Mouse (Mus musculus): ENCODE results near the gene Cela3a. TPM values are rescaled to one million over a fixed set of nuclear protein-coding genes. Genes with fewer than 3 reads are reported as not detected.
A peak's percentile ranks its signal among the peaks of the same experiment; 100 is the strongest.

Cela3a gene
- total and polyA plus RNA-seq, 2 experiments from 2014 or later, result not detected

- ATAC-seq (no peak), DNase-seq (ENCODE audit: low spot score) (no peak)
- 86% methylated on average over 9 of the region's 9 CpGs for WGBS
- Histone ChIP-seq H3K27ac (no peak overlapping the region), H3K4me3 (ENCODE audit: low read length) (no peak overlapping the region), H3K36me3 (ENCODE audit: insufficient read depth, low read length) (no peaks in the 10 kb centered on the region), H3K4me2 (ENCODE audit: low read depth, low read length) (no peak overlapping the region), H3K9ac (replicated peaks; ENCODE audit: low read length) (no peak overlapping the region), H3K4me1 (ENCODE audit: insufficient read depth, low read length) (no peaks in the 10 kb centered on the region; the same call in 1 of the 2 replicates), H3K9me3 (ENCODE audit: low read length) (no peaks in the 10 kb centered on the region), H3K27me3 (ENCODE audit: insufficient read depth, low read length) (no peaks in the 10 kb centered on the region)
- no peak for TF ChIP-seq CTCF (IDR thresholded peaks at IDR 0.05; ENCODE audit: low read depth)
Observed at GRCm38 (mm10) chr4:137392874-137393273, 16.7 kb downstream of the Cela3a start.

- Histone ChIP-seq H3K27me3 (ENCODE audit: insufficient read depth, low read length) (no peaks in the 10 kb centered on the region), H3K4me1 (ENCODE audit: insufficient read depth, low read length) (peaks cover 4% of the 10 kb centered on the region; the same call in 1 of the 2 replicates), H3K9ac (replicated peaks; ENCODE audit: low read length) (no peak overlapping the region), H3K4me2 (ENCODE audit: low read depth, low read length) (no peak overlapping the region), H3K36me3 (ENCODE audit: insufficient read depth, low read length) (no peaks in the 10 kb centered on the region), H3K27ac (no peak overlapping the region), H3K4me3 (ENCODE audit: low read length) (no peak overlapping the region), H3K9me3 (ENCODE audit: low read length) (no peaks in the 10 kb centered on the region)
- ATAC-seq, result no peak
- WGBS, result 88% methylated on average over 3 of the region's 3 CpGs
- DNase-seq (ENCODE audit: low spot score), result no peak
- peak; percentile 41 for TF ChIP-seq CTCF (IDR thresholded peaks at IDR 0.05; ENCODE audit: low read depth)
Observed at GRCm38 (mm10) chr4:137391287-137391686, 18.3 kb downstream of the Cela3a start.

DNA sequence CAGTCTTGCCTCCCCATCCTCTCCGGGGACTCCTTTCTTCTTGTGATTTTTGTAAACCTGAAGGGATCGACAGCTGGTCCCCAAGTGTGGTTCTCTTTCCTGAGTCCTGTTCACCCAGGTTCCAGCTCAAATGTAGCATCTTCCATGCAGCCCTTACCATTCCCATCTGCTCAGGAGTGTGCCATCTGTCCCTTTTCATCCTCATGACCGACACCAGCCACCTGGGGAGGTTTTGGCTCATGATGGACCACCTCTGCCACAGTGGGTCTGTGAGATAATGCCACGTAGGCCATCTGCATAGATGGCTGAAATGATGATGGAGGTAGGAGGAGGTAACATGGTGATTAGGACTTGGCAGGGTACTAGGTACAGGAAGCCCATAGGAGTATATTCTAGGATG is 19.4 kb downstream of the Cela3a start:
- no peak overlapping the region for H3K4me2 ChIP-seq (ENCODE audit: low read depth, low read length)
- H3K36me3 ChIP-seq (ENCODE audit: insufficient read depth, low read length), result no peaks in the 10 kb centered on the region
- no peaks in the 10 kb centered on the region for H3K27me3 ChIP-seq (ENCODE audit: insufficient read depth, low read length)
- TF ChIP-seq CTCF (IDR thresholded peaks at IDR 0.05; ENCODE audit: low read depth), result no peak
- H3K9ac ChIP-seq (replicated peaks; ENCODE audit: low read length), result no peak overlapping the region
- no peak for ATAC-seq
- H3K9me3 ChIP-seq (ENCODE audit: low read length), result no peaks in the 10 kb centered on the region
- H3K27ac ChIP-seq, result no peak overlapping the region
- WGBS, result 82% methylated on average over 4 of the region's 4 CpGs
- H3K4me1 ChIP-seq (ENCODE audit: insufficient read depth, low read length), result peaks cover 4% of the 10 kb centered on the region; the same call in 1 of the 2 replicates
- no peak for DNase-seq (ENCODE audit: low spot score)
- no peak overlapping the region for H3K4me3 ChIP-seq (ENCODE audit: low read length)

DNA sequence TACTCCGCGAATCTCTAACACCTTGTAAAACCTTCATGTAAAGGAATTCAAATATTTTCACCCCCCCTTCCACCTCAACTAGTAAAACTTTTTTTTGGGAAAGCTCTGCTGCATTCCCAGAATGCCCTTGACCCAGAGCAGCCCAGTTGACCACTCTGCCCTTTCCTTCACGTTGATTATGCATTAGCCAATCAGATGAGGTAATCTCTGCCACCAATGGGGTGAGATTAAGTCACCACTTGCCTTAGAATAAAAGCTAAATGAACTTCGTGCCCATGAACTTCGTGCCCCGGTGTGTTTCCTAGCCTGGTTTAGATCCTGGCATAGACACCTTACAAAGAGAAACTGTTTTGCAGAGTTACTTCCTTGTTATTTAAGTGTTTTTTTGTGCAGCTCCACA is 20.6 kb downstream of the Cela3a start:
- H3K4me2 ChIP-seq (ENCODE audit: low read depth, low read length), result peak overlapping the region; percentile 73
- peak; percentile 27 for DNase-seq (ENCODE audit: low spot score)
- ATAC-seq, result no peak
- peak overlapping the region; percentile 66 for H3K9ac ChIP-seq (replicated peaks; ENCODE audit: low read length)
- WGBS, result 47% methylated on average over 6 of the region's 6 CpGs
- H3K36me3 ChIP-seq (ENCODE audit: insufficient read depth, low read length), result no peaks in the 10 kb centered on the region
- peak overlapping the region; percentile 90; the same call in 1 of the 2 replicates for H3K27ac ChIP-seq
- no peak for TF ChIP-seq CTCF (IDR thresholded peaks at IDR 0.05; ENCODE audit: low read depth)
- no peaks in the 10 kb centered on the region for H3K9me3 ChIP-seq (ENCODE audit: low read length)
- H3K4me3 ChIP-seq (ENCODE audit: low read length), result peak overlapping the region; percentile 60
- peaks cover 4% of the 10 kb centered on the region; the same call in 1 of the 2 replicates for H3K4me1 ChIP-seq (ENCODE audit: insufficient read depth, low read length)
- H3K27me3 ChIP-seq (ENCODE audit: insufficient read depth, low read length), result no peaks in the 10 kb centered on the region

- no peak for TF ChIP-seq CTCF (IDR thresholded peaks at IDR 0.05; ENCODE audit: low read depth)
- Histone ChIP-seq H3K9ac (replicated peaks; ENCODE audit: low read length) (peak overlapping the region; percentile 66), H3K4me3 (ENCODE audit: low read length) (peak overlapping the region; percentile 60), H3K4me1 (ENCODE audit: insufficient read depth, low read length) (peaks cover 4% of the 10 kb centered on the region; the same call in 1 of the 2 replicates), H3K9me3 (ENCODE audit: low read length) (no peaks in the 10 kb centered on the region), H3K36me3 (ENCODE audit: insufficient read depth, low read length) (no peaks in the 10 kb centered on the region), H3K27me3 (ENCODE audit: insufficient read depth, low read length) (no peaks in the 10 kb centered on the region), H3K27ac (peak overlapping the region; percentile 90), H3K4me2 (ENCODE audit: low read depth, low read length) (peak overlapping the region; percentile 73)
- ATAC-seq (peak; percentile 96), DNase-seq (ENCODE audit: low spot score) (peak; percentile 96)
- under 1% methylated on average over 45 of the region's 46 CpGs for WGBS
Observed at GRCm38 (mm10) chr4:137388059-137388794, 21.4 kb downstream of the Cela3a start.

- Histone ChIP-seq H3K9me3 (ENCODE audit: low read length) (no peaks in the 10 kb centered on the region), H3K4me3 (ENCODE audit: low read length) (peak overlapping the region; percentile 60), H3K36me3 (ENCODE audit: insufficient read depth, low read length) (no peaks in the 10 kb centered on the region), H3K9ac (replicated peaks; ENCODE audit: low read length) (peak overlapping the region; percentile 66), H3K27ac (peak overlapping the region; percentile 90), H3K4me2 (ENCODE audit: low read depth, low read length) (peak overlapping the region; percentile 73), H3K4me1 (ENCODE audit: insufficient read depth, low read length) (peaks cover 4% of the 10 kb centered on the region; the same call in 1 of the 2 replicates), H3K27me3 (ENCODE audit: insufficient read depth, low read length) (no peaks in the 10 kb centered on the region)
- ATAC-seq (no peak), DNase-seq (ENCODE audit: low spot score) (no peak)
- under 1% methylated on average over 20 of the region's 20 CpGs for WGBS
- TF ChIP-seq CTCF (IDR thresholded peaks at IDR 0.05; ENCODE audit: low read depth), result no peak
Observed at GRCm38 (mm10) chr4:137387482-137388058, 22.0 kb downstream of the Cela3a start.
